Mouse (Mus musculus) left cerebral cortex, postnatal 14 days (tissue): ENCODE results near the gene Hoxb4. TPM values are rescaled to one million over a fixed set of nuclear protein-coding genes. Genes with fewer than 3 reads are reported as not detected.

Experiments
- DNase-seq, 2 experiments: peaks; one replicate each; pipeline ENCODE4 v3.0.0; 2021 to 2022; ENCODE audit warnings: low spot score in 2 of 2, mixed read lengths in 1 of 2
- intact Hi-C: fragments of 180-260 bp; cut with DNase I; formaldehyde crosslinking; loops from one replicate; pipeline ENCODE4 v1.15.1; 2025
- total RNA-seq, 2 experiments: library from RNA; stranded (reverse); gene quantifications; 2 replicates each; pipeline ENCODE4 v1.2.3; 2021

The Hoxb4 gene
- total RNA-seq, 2 experiments from 2014 or later: not detected

DNA sequence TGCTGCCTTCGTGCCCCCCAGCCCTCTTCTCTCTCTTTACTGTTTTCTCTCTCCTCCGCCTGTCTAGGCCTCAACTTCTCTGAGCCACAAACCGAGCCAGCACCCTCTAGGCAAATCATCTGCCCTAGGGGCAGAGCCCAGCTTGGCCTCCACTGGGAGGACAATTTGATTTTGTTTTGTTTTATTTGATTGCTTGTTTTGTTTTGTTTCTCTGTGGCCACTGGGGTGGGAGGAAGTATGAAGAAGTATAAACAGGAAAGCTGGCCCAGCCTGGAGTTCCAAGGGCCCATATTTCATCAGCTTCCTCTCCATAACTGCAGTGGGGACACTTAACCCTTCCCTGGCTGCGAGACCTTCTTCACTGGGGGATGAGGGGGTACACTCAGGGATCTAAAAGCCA is 8.8 kb upstream of the Hoxb4 start:
- intact Hi-C loops: no loop called here

GRCm38 (mm10) chr11:96310183-96310938 is 7.7 kb upstream of the Hoxb4 start:
- no peak for DNase-seq
- intact Hi-C loops: loop anchor here (2.0 to 10.0 kb wide), 2 partner anchors 242 to 314 kb away; no protein-coding TSS in a partner anchor

More for the DNA sequence above, 8.8 kb upstream of the Hoxb4 start:
- DNase-seq: no peak

DNA sequence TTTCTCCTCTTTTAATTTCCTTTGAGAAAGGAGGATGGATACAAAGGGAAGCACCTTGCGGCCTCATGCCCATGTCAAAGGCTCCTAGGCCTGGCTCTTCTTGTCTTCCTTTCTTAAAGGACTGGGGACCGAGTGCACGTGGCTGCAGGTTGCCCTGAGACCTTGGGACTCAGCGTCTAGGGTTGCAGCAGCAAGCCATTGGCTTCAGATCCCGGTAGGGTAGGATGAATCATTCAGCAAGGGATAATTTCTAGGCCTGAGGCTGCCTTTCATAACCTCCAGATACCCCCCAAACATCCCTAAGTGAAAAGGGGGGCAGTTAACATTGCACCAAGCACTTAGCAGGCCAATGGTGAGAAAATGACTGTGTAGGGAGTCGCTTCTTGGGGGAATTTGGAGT is 7.0 kb upstream of the Hoxb4 start:
- intact Hi-C loops: loop anchor here (2.0 to 10.0 kb wide), 2 partner anchors 242 to 314 kb away; no protein-coding TSS in a partner anchor
- DNase-seq: no peak

GRCm38 (mm10) chr11:96311520-96312417 is 6.3 kb upstream of the Hoxb4 start:
- intact Hi-C loops: loop anchor here (2.0 to 10.0 kb wide), 2 partner anchors 241 to 313 kb away; no protein-coding TSS in a partner anchor
- peak in 1 of 2 experiments; percentile 23 for DNase-seq

- no peak for DNase-seq
- intact Hi-C loops: loop anchor here (10.0 kb wide), 1 partner anchor 312 kb away; no protein-coding TSS in a partner anchor
Measured at GRCm38 (mm10) chr11:96313134-96313533, 4.9 kb upstream of the Hoxb4 start.

DNA sequence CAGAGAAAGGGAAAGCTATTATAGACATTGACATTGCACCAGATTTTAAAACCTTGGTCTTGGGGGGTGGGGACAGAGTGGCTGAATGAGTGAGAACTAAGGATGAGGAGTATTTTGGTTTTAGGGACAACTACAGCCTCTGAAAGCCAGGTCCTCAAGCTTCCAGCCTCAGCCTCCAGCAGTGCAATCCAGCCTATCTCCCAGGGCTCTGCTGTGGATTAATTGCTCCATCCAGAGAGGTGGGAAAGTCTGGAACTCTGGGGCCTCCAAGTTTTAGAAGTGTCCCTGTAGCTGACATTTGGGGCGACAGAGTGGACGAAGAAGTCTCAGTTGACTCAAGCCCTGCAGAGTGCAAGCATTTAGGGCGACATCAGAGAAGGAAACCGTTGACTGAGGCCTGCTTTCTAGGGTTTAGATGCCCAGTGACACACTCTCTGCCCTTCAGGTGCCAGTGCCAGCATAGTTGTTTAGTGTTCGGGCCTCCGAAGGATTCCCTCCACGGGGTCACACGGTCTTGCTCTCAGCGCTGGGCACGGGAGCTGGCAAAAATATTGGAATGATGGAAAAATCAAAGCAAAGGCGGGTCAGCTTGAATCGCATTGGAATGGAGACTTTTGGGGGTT is 4.2 kb upstream of the Hoxb4 start:
- DNase-seq: no peak
- intact Hi-C loops: loop anchor here (10.0 kb wide), 1 partner anchor 311 kb away; no protein-coding TSS in a partner anchor

DNA sequence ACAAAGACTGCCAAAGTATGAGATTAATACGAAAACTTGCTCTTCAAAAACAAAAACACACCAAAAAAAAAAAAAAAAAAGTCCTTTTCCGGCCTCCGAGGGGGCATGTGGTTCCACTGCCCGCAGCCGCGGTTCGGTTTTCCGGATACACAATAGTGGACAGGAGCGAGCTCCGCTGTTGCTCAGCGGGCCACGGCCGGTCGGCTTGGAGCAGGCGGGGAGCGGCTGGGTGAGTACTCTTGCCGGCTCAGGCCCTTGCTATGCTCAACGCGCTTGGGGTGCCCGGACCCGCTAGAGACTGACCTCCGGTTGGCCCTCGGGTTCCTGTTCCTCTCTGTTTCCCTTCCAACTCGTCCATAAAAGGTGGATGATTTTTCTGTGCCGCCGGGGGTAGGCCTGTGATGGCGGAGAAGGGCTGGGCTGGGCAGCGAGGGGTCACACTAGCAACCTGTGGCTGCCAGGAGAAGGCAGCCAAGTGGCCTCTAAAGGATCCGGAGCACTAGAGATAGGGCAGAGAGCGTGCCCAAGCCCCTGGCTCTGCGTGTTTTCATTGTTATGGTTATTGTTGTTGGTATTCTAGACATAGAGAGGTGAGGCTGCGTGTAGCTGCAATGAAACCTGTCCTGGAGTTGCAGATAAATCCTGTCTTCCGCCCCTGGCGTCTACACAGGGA is 3.3 kb upstream of the Hoxb4 start:
- no peak for DNase-seq
- intact Hi-C loops: loop anchor here (5.0 to 10.0 kb wide), 2 partner anchors 310 to 362 kb away; no protein-coding TSS in a partner anchor

- no peak for DNase-seq
- intact Hi-C loops: loop anchor here (5.0 to 10.0 kb wide), 2 partner anchors 309 to 362 kb away; no protein-coding TSS in a partner anchor
Measured at GRCm38 (mm10) chr11:96315344-96315681, 2.8 kb upstream of the Hoxb4 start.

DNA sequence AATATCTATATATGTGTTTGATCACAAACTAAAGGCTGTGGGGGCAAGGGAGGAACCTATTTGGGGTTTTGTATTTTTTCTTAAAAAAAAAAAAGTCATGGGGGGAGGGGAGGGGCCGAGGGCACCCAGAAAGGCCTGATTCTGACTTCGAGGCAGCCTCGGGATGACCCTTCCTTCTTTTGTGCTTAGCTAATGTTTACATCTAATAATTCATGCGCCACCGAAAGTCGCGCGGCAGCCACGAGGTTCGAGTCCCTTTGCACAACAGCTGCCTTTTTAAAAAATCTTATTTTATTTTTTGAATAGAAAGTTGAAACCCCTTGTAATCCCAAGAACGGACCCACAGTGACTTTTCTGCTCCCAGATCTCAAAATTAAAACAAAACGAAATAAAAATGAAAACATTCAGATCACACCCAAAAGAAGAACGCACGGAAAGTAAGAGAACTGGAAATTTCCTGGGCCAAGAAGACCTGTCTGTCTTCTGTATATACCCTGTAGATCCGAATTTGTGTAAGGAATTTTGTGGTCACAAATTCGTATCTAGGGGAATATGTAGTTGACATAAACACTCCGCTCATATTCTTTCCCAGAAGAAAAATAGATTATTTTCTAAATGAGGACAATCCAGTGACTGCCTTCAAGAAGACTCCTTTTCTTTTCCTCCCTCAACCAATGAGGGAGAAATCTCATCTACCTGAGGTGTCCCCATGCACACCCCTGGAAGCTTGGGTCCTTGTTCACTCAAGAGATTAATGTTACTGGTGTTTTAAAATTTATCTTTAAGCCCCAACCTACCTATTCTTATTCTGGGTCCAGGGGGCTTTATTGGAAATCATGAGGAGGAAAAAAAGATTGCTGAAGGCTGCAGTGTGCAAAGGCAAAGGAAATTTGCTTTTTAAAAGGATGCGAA is 1.1 kb upstream of the Hoxb4 start:
- intact Hi-C loops: loop anchor here (5.0 to 10.0 kb wide), 2 partner anchors 308 to 360 kb away; no protein-coding TSS in a partner anchor
- DNase-seq: no peak

GRCm38 (mm10) chr11:96318368-96319070 is 452 bp downstream of the Hoxb4 start:
- DNase-seq: no peak
- intact Hi-C loops: loop anchor here (5.0 to 10.0 kb wide), 2 partner anchors 306 to 359 kb away; no protein-coding TSS in a partner anchor

DNA sequence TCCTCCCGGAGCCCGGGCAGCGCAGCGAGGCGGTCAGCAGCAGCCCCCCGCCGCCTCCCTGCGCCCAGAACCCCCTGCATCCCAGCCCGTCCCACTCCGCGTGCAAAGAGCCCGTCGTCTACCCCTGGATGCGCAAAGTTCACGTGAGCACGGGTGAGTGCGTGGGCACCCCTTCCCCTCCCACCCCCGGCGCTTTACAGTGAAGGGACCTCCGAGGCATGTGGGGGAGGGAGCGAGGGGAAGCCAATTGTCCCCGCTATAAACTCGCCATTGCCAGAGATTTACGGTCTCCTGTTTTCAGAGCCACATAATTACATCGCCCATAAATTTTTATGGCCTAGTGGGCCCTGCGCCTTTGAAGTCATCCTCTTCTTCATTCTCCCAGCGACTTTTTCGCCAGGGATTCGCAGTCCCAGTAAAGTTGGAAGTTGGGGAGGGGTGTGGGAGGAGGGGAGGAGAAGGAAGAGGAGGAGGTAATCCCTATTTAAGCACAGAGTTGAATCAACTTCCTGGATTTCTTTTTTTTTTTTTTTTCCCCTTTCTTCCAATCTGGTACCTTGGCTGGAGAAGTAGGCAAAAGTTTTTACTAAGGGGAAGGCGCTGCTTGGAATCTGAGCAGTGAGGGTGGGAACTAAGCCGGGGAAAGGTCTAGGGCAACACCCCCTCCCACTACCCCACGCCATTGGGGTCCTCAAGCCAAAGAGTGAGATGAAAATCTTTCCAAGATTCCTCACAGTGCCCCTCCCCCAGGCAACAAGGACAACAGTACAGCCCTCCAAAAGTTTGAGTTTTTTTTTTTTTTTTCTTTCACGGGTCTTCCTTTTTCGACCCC is 1.2 kb downstream of the Hoxb4 start:
- DNase-seq: no peak
- intact Hi-C loops: loop anchor here (5.0 to 10.0 kb wide), 2 partner anchors 306 to 358 kb away; no protein-coding TSS in a partner anchor

GRCm38 (mm10) chr11:96319910-96320309 is 1.8 kb downstream of the Hoxb4 start:
- no peak for DNase-seq
- intact Hi-C loops: loop anchor here (5.0 to 10.0 kb wide), 2 partner anchors 305 to 357 kb away; no protein-coding TSS in a partner anchor

- no peak for DNase-seq
- intact Hi-C loops: no loop called here
Measured at GRCm38 (mm10) chr11:96320688-96321087, 2.6 kb downstream of the Hoxb4 start.

- no peak for DNase-seq
- intact Hi-C loops: no loop called here
Measured at GRCm38 (mm10) chr11:96321846-96322245, 3.8 kb downstream of the Hoxb4 start.

GRCm38 (mm10) chr11:96322738-96323137 is 4.7 kb downstream of the Hoxb4 start:
- intact Hi-C loops: no loop called here
- DNase-seq: no peak

DNA sequence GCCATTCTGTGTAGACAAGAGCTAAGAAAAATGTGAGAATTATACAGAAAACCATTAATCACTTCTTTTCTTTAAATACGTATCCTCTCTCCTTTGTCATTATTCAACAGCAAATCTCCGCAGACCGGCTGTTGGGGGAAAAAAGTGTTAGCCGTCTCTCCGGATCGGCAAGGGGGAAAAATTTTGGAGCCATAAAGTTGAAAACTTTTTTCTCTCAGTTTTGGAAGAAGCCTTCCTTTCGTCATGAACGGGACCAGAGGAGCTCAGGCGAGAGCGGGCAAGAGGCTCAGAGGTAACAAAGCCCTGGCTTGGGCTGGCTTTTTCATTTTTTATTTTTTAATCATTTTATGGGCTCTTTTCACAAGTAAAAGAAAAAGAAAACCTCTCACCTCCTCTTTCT is 5.1 kb downstream of the Hoxb4 start, which contains the start of gene Hoxb3:
Gene Hoxb3, plus strand, starts transcription at position 173 of the 400 bp plus-strand sequence.
- no peak for DNase-seq
- intact Hi-C loops: no loop called here
